Mouse (Mus musculus): ENCODE data around the gene Lrrc28.

DNA sequence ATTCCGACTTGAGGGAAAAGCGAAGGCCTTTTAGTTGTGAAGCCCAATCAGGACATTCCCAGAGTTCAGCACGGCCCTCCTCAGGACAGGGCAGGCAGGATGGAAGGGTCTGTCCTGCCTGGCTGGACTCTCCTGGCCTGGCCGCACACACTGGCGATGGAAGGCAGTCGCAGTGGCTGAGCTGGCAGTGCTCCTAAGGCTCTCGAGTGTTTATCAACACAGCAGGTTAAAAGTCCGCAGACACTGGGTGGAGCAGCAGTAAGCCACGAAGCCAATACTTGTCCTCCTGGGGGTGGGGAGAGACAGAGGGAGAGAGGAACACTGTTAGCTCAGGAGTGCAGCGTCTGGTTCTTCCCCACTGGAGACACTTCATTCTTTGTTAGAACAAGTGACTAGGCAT, 130.2 kb downstream of the Lrrc28 start:
- TF ChIP-seq CTCF (IDR thresholded peaks at IDR 0.05; ENCODE audit: borderline replicate concordance, extremely low read depth, insufficient read depth, insufficient read length): no peak
- no peak for TF ChIP-seq POLR2A (IDR thresholded peaks at IDR 0.05; ENCODE audit: borderline replicate concordance, extremely low read depth, insufficient read depth, insufficient read length, poor library complexity, severe bottlenecking)
